Mouse (Mus musculus): ENCODE measurements around the gene Gm17268.

DNA sequence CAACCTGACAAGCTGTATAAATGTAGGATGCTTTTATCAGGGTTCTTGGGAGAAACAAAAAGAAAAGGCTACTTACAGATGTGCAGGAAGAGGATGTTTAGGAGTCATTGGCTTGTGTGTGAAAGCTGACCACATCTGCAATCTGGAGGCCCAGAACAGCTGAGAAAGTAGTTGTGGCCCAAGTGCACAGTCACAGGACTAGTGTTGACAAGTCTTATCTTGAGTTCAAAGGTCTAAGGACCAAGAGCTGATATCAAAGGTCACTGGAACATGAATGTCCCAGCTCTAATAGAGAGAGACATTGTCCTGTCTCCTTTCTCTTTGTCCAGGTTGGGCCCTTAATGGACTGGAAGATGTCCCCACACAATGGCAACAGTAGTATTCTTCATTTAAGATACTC, 18.6 kb downstream of the Gm17268 start:
- TF ChIP-seq GATA1 (IDR thresholded peaks at IDR 0.05; ENCODE audit: borderline replicate concordance, low read length) (no peak), FLI1 (IDR thresholded peaks at IDR 0.05; ENCODE audit: low read length) (no peak)
